Mouse (Mus musculus) liver, embryonic 14.5 days (tissue): ENCODE measurements at regions not wholly inside any gene's neighbourhood (a gene's known extent, or its start where the extent isn't known, plus 50 kb on each side); places are given as distances from the start of the nearest gene placed in this dataset.

Experiments
- CTCF ChIP-seq: IDR thresholded peaks from 2 replicates; pipeline ENCODE4 v1.5.1; 2016; ENCODE audit warnings: antibody characterized with exemption, low read depth, control low read depth
- EP300 ChIP-seq: IDR thresholded peaks from 2 replicates; pipeline ENCODE4 v1.6.1; 2016; ENCODE audit warnings: antibody characterized with exemption, low read depth

GRCm38 (mm10) chr10:126380381-126380780, 414.4 kb downstream of the Lrig3 start:
- TF ChIP-seq CTCF (no peak), EP300 (no peak)
